Mouse (Mus musculus) CH12.LX (cell line): ENCODE measurements around the gene Btd.

Experiments
- BHLHE40 ChIP-seq: IDR thresholded peaks from 2 replicates; pipeline ENCODE4 v1.6.1; 2011; ENCODE audit warnings: mild to moderate bottlenecking, low read depth, low read length, improper control_type of control experiment
- CTCF ChIP-seq, 2 experiments: IDR thresholded peaks in 1 of 2; conservative IDR thresholded peaks in 1 of 2; 2 replicates each; pipeline ENCODE4 v1.5.1; 2011 to 2012; ENCODE audit warnings: low read depth in 2 of 2, low read length in 2 of 2, improper control_type of control experiment in 1 of 2, inconsistent platforms in 1 of 2, mild to moderate bottlenecking in 1 of 2, moderate library complexity in 1 of 2
- ELF1 ChIP-seq: IDR thresholded peaks from 2 replicates; pipeline ENCODE4 v1.6.1; 2014; ENCODE audit warnings: low read depth, mild to moderate bottlenecking, inconsistent platforms, low read length, improper control_type of control experiment
- MAZ ChIP-seq: IDR thresholded peaks from 2 replicates; pipeline ENCODE4 v1.6.1; 2012; ENCODE audit warnings: low read depth, mild to moderate bottlenecking, inconsistent platforms, low read length, improper control_type of control experiment, moderate library complexity

DNA sequence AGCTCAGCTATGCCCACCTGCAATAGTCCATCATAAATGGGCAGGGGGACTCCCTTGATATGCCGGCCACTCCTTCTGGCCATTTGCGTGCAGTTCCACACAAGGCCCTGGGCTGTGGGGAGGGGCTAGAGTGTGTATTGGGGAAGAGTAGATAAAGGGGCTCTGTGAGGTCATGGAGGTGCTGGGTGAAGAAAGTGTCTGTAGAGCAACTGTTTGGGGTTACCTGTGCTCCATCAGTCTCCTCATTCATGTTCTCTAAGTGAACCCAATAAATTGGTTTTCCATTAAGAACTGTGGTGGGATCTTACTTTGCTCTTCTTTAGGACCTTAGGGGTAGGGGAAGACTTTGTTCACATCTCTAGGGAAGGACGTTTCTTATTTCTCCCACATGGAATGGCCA, 49.6 kb upstream of the Btd start, which contains the start of gene Colq:
- TF ChIP-seq ELF1: no peak
- TF ChIP-seq CTCF (conservative IDR thresholded peaks at IDR 0.05 in 1 of 2, IDR thresholded peaks at IDR 0.05 in 1 of 2; ENCODE audit: low read depth in 2 of 2, low read length in 2 of 2): no peak
- TF ChIP-seq BHLHE40: no peak
- no peak for TF ChIP-seq MAZ
